Mouse (Mus musculus) Patski (cell line): ENCODE measurements at regions not wholly inside any gene's neighbourhood (a gene's known extent, or its start where the extent isn't known, plus 50 kb on each side); places are given as distances from the start of the nearest gene placed in this dataset.

ENCODE experiments used
- ATAC-seq: fragments of 100-300 bp; one replicate; pipeline ENCODE4 v1.8.0; 2021
- CTCF ChIA-PET: fragments of 350-600 bp; sonication (Branson Sonifier 250); formaldehyde crosslinking; loops from one replicate; lab custom pipeline; 2022; ENCODE audit warnings: inconsistent platforms; lab: Charles Lee
- POLR2A ChIA-PET: fragments of 350-600 bp; sonication (Branson Sonifier 250); formaldehyde crosslinking; loops from one replicate; lab custom pipeline; 2022; ENCODE audit warnings: antibody characterized with exemption, inconsistent platforms; lab: Charles Lee
- DNase-seq: peaks from one replicate; pipeline ENCODE4 v3.0.0-alpha.2; 2011; ENCODE audit warnings: low read depth, low spot score
- H3K27me3 ChIP-seq: fragments of 371-371 bp; one replicate; pipeline ENCODE4 v1.5.1; 2021
- CTCF ChIP-seq: fragments of 100-300 bp; IDR thresholded peaks from one replicate; pipeline ENCODE4 v1.5.1; 2021
- in situ Hi-C: fragments of 300-500 bp; cut with MboI; formaldehyde crosslinking; loops from 3 replicates; pipeline ENCODE4 v1.11.1; 2018; ENCODE audit warnings: low pct_unique_long_range_greater_than_20kb, mixed read lengths

GRCm38 (mm10) chr1:143917623-143918022 is 86.3 kb downstream of the Rgs2 start:
- DNase-seq: no peak
- no peak for TF ChIP-seq CTCF
- in situ Hi-C loops: no loop called here
- no peaks in the 10 kb centered on the region for H3K27me3 ChIP-seq
- CTCF ChIA-PET: interaction anchor here (1.2 kb wide), 1 partner anchor 20 kb away, joined by 3 read pairs; no protein-coding TSS in a partner anchor
- no peak for ATAC-seq
- POLR2A ChIA-PET: no interaction called here

- DNase-seq: no peak
- ATAC-seq: no peak
- in situ Hi-C loops: no loop called here
Measured at GRCm38 (mm10) chr1:143916587-143916986, 87.4 kb downstream of the Rgs2 start.

GRCm38 (mm10) chr1:143912586-143912985 is 91.4 kb downstream of the Rgs2 start:
- DNase-seq (no peak), ATAC-seq (no peak)
- H3K27me3 ChIP-seq: no peaks in the 10 kb centered on the region
- in situ Hi-C loops: no loop called here
- POLR2A ChIA-PET: no interaction called here
- no peak for TF ChIP-seq CTCF
- CTCF ChIA-PET: no interaction called here

More at GRCm38 (mm10) chr1:143916587-143916986, 87.4 kb downstream of the Rgs2 start:
- ChIA-PET CTCF (no interaction called here), POLR2A (interaction anchor here (0.6 kb wide), 1 partner anchor 627 kb away, joined by 3 read pairs; no protein-coding TSS in a partner anchor)
- TF ChIP-seq CTCF: no peak
- no peaks in the 10 kb centered on the region for H3K27me3 ChIP-seq

GRCm38 (mm10) chr1:143911230-143911629 is 92.7 kb downstream of the Rgs2 start:
- in situ Hi-C loops: no loop called here
- CTCF ChIA-PET: no interaction called here
- H3K27me3 ChIP-seq: no peaks in the 10 kb centered on the region
- ATAC-seq (no peak), DNase-seq (no peak)
- no peak for TF ChIP-seq CTCF
- POLR2A ChIA-PET: no interaction called here

GRCm38 (mm10) chr1:143910530-143910929 is 93.4 kb downstream of the Rgs2 start:
- ATAC-seq (no peak), DNase-seq (no peak)
- no peaks in the 10 kb centered on the region for H3K27me3 ChIP-seq
- ChIA-PET POLR2A (no interaction called here), CTCF (interaction anchor here (1.5 kb wide), 1 partner anchor 10 kb away, joined by 4 read pairs; no protein-coding TSS in a partner anchor)
- TF ChIP-seq CTCF: no peak
- in situ Hi-C loops: no loop called here

GRCm38 (mm10) chr1:143907312-143907711 is 96.6 kb downstream of the Rgs2 start:
- POLR2A ChIA-PET: no interaction called here
- ATAC-seq (no peak), DNase-seq (no peak)
- H3K27me3 ChIP-seq: no peaks in the 10 kb centered on the region
- CTCF ChIA-PET: no interaction called here
- no peak for TF ChIP-seq CTCF
- in situ Hi-C loops: no loop called here

- CTCF ChIA-PET: no interaction called here
- TF ChIP-seq CTCF: no peak
- ATAC-seq: no peak
- no peaks in the 10 kb centered on the region for H3K27me3 ChIP-seq
- no peak for DNase-seq
- POLR2A ChIA-PET: interaction anchor here (0.5 kb wide), 1 partner anchor 446 kb away, joined by 6 read pairs; no protein-coding TSS in a partner anchor
- in situ Hi-C loops: no loop called here
Measured at GRCm38 (mm10) chr1:143906881-143907280, 97.1 kb downstream of the Rgs2 start.

GRCm38 (mm10) chr1:143903985-143904384 is 100.0 kb downstream of the Rgs2 start:
- no peaks in the 10 kb centered on the region for H3K27me3 ChIP-seq
- DNase-seq (no peak), ATAC-seq (no peak)
- in situ Hi-C loops: no loop called here
- CTCF ChIA-PET: interaction anchor here (1.3 kb wide), 1 partner anchor 16 kb away, joined by 5 read pairs; no protein-coding TSS in a partner anchor
- POLR2A ChIA-PET: no interaction called here
- TF ChIP-seq CTCF: no peak

GRCm38 (mm10) chr1:143903234-143903633 is 100.7 kb downstream of the Rgs2 start:
- no peak for ATAC-seq
- ChIA-PET POLR2A (no interaction called here), CTCF (interaction anchor here (1.2 to 1.3 kb wide), 2 partner anchors 16 to 19 kb away, joined by 3 to 5 read pairs; no protein-coding TSS in a partner anchor)
- no peaks in the 10 kb centered on the region for H3K27me3 ChIP-seq
- TF ChIP-seq CTCF: no peak
- in situ Hi-C loops: no loop called here
- DNase-seq: no peak

GRCm38 (mm10) chr1:143901127-143901920 is 102.6 kb downstream of the Rgs2 start:
- ChIA-PET CTCF (interaction anchor here (1.2 kb wide), 1 partner anchor 9 kb away, joined by 4 read pairs; no protein-coding TSS in a partner anchor), POLR2A (no interaction called here)
- DNase-seq: no peak
- H3K27me3 ChIP-seq: no peaks in the 10 kb centered on the region
- in situ Hi-C loops: no loop called here
- ATAC-seq: no peak
- TF ChIP-seq CTCF: no peak

GRCm38 (mm10) chr1:143888510-143888909 is 111.4 kb downstream of the Uchl5 start:
- ATAC-seq: no peak
- in situ Hi-C loops: no loop called here
- no peaks in the 10 kb centered on the region for H3K27me3 ChIP-seq
- TF ChIP-seq CTCF: no peak
- no peak for DNase-seq
- ChIA-PET POLR2A (interaction anchor here (0.7 to 0.9 kb wide), 2 partner anchors 10 to 85 kb away, joined by 3 read pairs; no protein-coding TSS in a partner anchor), CTCF (no interaction called here)
